Mouse (Mus musculus) limb, embryonic 14.5 days (tissue): Measurements from ENCODE around the gene Setd2. TPM values are rescaled to one million over a fixed set of nuclear protein-coding genes. Genes with fewer than 3 reads are reported as not detected.

ENCODE experiments used
- ATAC-seq: fragments of 200-750 bp; cut with Nextera tagmentation; 2 replicates; pipeline ENCODE4 v1.8.0; 2017; ENCODE audit warnings: low read depth, moderate number of reproducible peaks, moderate TSS enrichment; ENCODE audit not compliant: low FRiP score
- DNase-seq: peaks from one replicate; pipeline ENCODE4 v3.0.0-alpha.2; 2015; ENCODE audit warnings: low spot score
- H3K27ac ChIP-seq: fragments of 300-500 bp; sonication (generic); replicated peaks from 2 replicates; pipeline ENCODE4 v1.5.1; 2014; ENCODE audit warnings: low read depth, mild to moderate bottlenecking, low read length, moderate library complexity, mixed read lengths
- H3K27me3 ChIP-seq: fragments of 300-500 bp; sonication (generic); 2 replicates; pipeline ENCODE4 v1.6.1; 2014; ENCODE audit warnings: low read length, mixed read lengths; ENCODE audit not compliant: control insufficient read depth, insufficient read depth
- H3K36me3 ChIP-seq: fragments of 300-500 bp; sonication (generic); 2 replicates; pipeline ENCODE4 v1.6.1; 2014; ENCODE audit warnings: mild to moderate bottlenecking, low read length, moderate library complexity, mixed read lengths; ENCODE audit not compliant: control insufficient read depth, insufficient read depth
- H3K4me1 ChIP-seq: fragments of 300-500 bp; sonication (generic); 2 replicates; pipeline ENCODE4 v1.6.1; 2014; ENCODE audit warnings: antibody characterized with exemption, low read length, mixed read lengths; ENCODE audit not compliant: control insufficient read depth, insufficient read depth
- H3K4me2 ChIP-seq: fragments of 300-500 bp; sonication (generic); replicated peaks from 2 replicates; pipeline ENCODE4 v1.6.1; 2014; ENCODE audit warnings: low read depth, mild to moderate bottlenecking, low read length, moderate library complexity; ENCODE audit not compliant: severe bottlenecking
- H3K4me3 ChIP-seq: fragments of 300-500 bp; sonication (generic); replicated peaks from 2 replicates; pipeline ENCODE4 v1.5.1; 2014; ENCODE audit warnings: low read length
- H3K9ac ChIP-seq: fragments of 300-500 bp; sonication (generic); 2 replicates; pipeline ENCODE4 v1.6.1; 2014; ENCODE audit warnings: mild to moderate bottlenecking, low read depth, low read length, moderate library complexity; ENCODE audit not compliant: severe bottlenecking
- H3K9me3 ChIP-seq: fragments of 300-500 bp; sonication (generic); 2 replicates; pipeline ENCODE4 v1.6.1; 2016; ENCODE audit warnings: low read length; ENCODE audit not compliant: control insufficient read depth
- POLR2A ChIP-seq: fragments of 200-500 bp; IDR thresholded peaks from 2 replicates; pipeline ENCODE4 v1.8.0; 2012; ENCODE audit warnings: inconsistent platforms, mild to moderate bottlenecking, moderate library complexity, borderline replicate concordance; ENCODE audit not compliant: insufficient read depth, insufficient read length; ENCODE audit errors: extremely low read depth
- WGBS: fragments of 180-500 bp; shearing (Covaris S2); extraction: QIAGEN DNeasy Blood & Tissue Kit; methylation state at CpG from one replicate; pipeline ENCODE4 v1.1.7; 2014; 5-methylcytosine and 5-hydroxymethylcytosine counted together
- polyA plus RNA-seq, 2 experiments: library from polyadenylated mRNA; depleted of rRNA in 1 of 2; stranded (reverse) in 1 of 2; unstranded in 1 of 2; fragments of >200 nt; fragmentation: Nextera tagmentation in 1 of 2; extraction: Ambion mirVana in 1 of 2; gene quantifications; 2 replicates each; pipeline versions ENCODE4 v1.2.1 to v1.2.3; 2012 to 2014

Setd2 gene
- polyA plus RNA-seq, 2 experiments: 52.7 to 86.5 TPM

DNA sequence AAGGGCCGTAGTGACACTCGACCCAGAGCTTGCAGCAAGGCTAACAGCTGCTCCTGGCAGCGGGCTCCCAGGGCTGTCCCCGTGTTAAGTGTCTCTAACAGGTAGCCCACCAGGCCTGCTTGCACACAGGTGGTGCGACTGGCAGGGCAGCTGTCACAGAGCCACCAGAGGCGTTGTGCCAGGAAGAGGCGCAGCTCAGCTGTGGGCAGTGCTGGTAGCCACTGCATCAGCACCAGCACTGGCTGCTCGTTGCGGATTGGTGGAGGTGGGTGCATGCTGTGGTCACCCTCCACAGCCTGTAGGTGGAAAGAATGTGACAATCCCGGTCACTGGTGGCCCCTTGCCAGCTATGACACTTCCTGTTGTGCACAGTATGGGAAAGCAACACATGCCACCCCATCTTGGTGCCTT lies 106.2 kb downstream of the Setd2 start:
- H3K27me3 ChIP-seq: 0 out of 2 replicates have a peak, but pooled peaks cover 3% of the 10 kb centered on the region
- no peaks in the 10 kb centered on the region for H3K4me1 ChIP-seq
- H3K9ac ChIP-seq: no peak overlapping the region
- H3K4me3 ChIP-seq: no peak overlapping the region
- no peak for TF ChIP-seq POLR2A
- no peak for DNase-seq
- no peaks in the 10 kb centered on the region for H3K36me3 ChIP-seq
- no peak overlapping the region for H3K27ac ChIP-seq
- no peaks in the 10 kb centered on the region for H3K9me3 ChIP-seq
- ATAC-seq: no peak
- WGBS: 83% methylated on average over 10 of the region's 10 CpGs
- no peak overlapping the region for H3K4me2 ChIP-seq

GRCm38 (mm10) chr9:110641006-110641405 lies 108.6 kb downstream of the Setd2 start:
- no peak overlapping the region for H3K4me2 ChIP-seq
- no peak for DNase-seq
- no peaks in the 10 kb centered on the region for H3K36me3 ChIP-seq
- WGBS: 75% methylated on average over 5 of the region's 5 CpGs
- H3K4me3 ChIP-seq: no peak overlapping the region
- no peak overlapping the region for H3K27ac ChIP-seq
- no peaks in the 10 kb centered on the region for H3K4me1 ChIP-seq
- no peaks in the 10 kb centered on the region for H3K27me3 ChIP-seq
- no peak for ATAC-seq
- no peak overlapping the region for H3K9ac ChIP-seq
- TF ChIP-seq POLR2A: no peak
- H3K9me3 ChIP-seq: no peaks in the 10 kb centered on the region

DNA sequence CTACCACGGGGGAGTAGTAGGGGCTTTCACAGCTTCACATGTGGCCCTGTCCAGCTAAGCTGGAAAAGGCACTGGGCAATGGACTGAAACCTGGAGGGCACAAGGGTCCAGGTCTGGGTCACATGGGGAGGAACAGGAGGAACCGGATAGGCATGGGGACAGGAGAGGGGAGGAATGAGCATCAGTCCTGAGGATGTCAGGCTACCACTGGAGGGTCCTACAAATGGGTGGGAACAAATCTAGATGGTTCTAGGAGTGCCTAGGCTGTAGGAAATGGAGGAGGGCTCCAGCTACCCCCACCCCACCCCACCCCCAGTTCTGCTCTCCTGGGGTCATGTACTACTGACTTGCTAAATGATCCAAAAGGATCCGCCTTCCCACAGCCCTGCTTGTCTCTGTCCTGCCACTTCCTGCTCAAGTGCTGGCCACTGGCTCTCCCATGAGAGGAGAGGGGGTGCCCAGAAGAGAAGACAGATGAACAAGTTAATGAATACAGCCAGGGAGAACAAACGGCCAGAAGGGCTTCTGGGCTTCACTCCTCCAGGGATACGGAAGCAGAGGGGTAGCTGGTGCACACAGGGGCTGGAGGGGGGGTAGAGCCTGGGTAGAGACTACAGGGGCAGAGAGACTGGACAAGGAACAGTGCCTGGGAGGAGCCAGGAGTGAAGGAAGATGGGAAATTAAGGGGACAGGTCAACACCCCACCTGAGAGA lies 110.6 kb downstream of the Setd2 start:
- Histone ChIP-seq H3K36me3 (no peaks in the 10 kb centered on the region), H3K27ac (no peak overlapping the region), H3K9me3 (no peaks in the 10 kb centered on the region), H3K4me1 (no peaks in the 10 kb centered on the region), H3K4me2 (no peak overlapping the region), H3K27me3 (no peaks in the 10 kb centered on the region), H3K9ac (no peak overlapping the region), H3K4me3 (no peak overlapping the region)
- WGBS: 37% methylated on average over 5 of the region's 5 CpGs
- ATAC-seq (no peak), DNase-seq (no peak)
- TF ChIP-seq POLR2A: no peak

GRCm38 (mm10) chr9:110643787-110644186 lies 111.4 kb downstream of the Setd2 start:
- ATAC-seq (no peak), DNase-seq (no peak)
- 65% methylated on average over 9 of the region's 9 CpGs for WGBS
- H3K4me3 ChIP-seq: no peak overlapping the region
- no peaks in the 10 kb centered on the region for H3K36me3 ChIP-seq
- no peaks in the 10 kb centered on the region for H3K27me3 ChIP-seq
- no peak overlapping the region for H3K9ac ChIP-seq
- no peaks in the 10 kb centered on the region for H3K9me3 ChIP-seq
- no peak for TF ChIP-seq POLR2A
- no peak overlapping the region for H3K4me2 ChIP-seq
- H3K4me1 ChIP-seq: no peaks in the 10 kb centered on the region
- H3K27ac ChIP-seq: no peak overlapping the region

GRCm38 (mm10) chr9:110644295-110644694 lies 111.9 kb downstream of the Setd2 start:
- no peaks in the 10 kb centered on the region for H3K27me3 ChIP-seq
- no peaks in the 10 kb centered on the region for H3K36me3 ChIP-seq
- ATAC-seq: no peak
- 82% methylated on average over 10 of the region's 10 CpGs for WGBS
- no peaks in the 10 kb centered on the region for H3K4me1 ChIP-seq
- TF ChIP-seq POLR2A: no peak
- no peak overlapping the region for H3K4me2 ChIP-seq
- no peaks in the 10 kb centered on the region for H3K9me3 ChIP-seq
- H3K9ac ChIP-seq: no peak overlapping the region
- H3K27ac ChIP-seq: no peak overlapping the region
- DNase-seq: no peak
- H3K4me3 ChIP-seq: no peak overlapping the region

GRCm38 (mm10) chr9:110645219-110645618 lies 112.8 kb downstream of the Setd2 start:
- no peaks in the 10 kb centered on the region for H3K9me3 ChIP-seq
- H3K4me1 ChIP-seq: no peaks in the 10 kb centered on the region
- no peak overlapping the region for H3K4me2 ChIP-seq
- ATAC-seq (no peak), DNase-seq (no peak)
- no peaks in the 10 kb centered on the region for H3K36me3 ChIP-seq
- no peak for TF ChIP-seq POLR2A
- WGBS: 81% methylated on average over 9 of the region's 9 CpGs
- no peak overlapping the region for H3K27ac ChIP-seq
- H3K4me3 ChIP-seq: no peak overlapping the region
- H3K9ac ChIP-seq: no peak overlapping the region
- no peaks in the 10 kb centered on the region for H3K27me3 ChIP-seq
